Mouse (Mus musculus) spleen, postnatal 4 days (tissue): ENCODE measurements around the gene Cyp2u1.
"Not testable (repeated sequence)": the region's sequence is repeated elsewhere in the genome, so short reads cannot be mapped to it uniquely, and the experiment has no call there.

ENCODE experiments used
- DNase-seq, 2 experiments: peaks; one replicate each; pipeline ENCODE4 v3.0.0; 2022; ENCODE audit warnings: low spot score in 2 of 2

Gene Cyp2u1

DNA sequence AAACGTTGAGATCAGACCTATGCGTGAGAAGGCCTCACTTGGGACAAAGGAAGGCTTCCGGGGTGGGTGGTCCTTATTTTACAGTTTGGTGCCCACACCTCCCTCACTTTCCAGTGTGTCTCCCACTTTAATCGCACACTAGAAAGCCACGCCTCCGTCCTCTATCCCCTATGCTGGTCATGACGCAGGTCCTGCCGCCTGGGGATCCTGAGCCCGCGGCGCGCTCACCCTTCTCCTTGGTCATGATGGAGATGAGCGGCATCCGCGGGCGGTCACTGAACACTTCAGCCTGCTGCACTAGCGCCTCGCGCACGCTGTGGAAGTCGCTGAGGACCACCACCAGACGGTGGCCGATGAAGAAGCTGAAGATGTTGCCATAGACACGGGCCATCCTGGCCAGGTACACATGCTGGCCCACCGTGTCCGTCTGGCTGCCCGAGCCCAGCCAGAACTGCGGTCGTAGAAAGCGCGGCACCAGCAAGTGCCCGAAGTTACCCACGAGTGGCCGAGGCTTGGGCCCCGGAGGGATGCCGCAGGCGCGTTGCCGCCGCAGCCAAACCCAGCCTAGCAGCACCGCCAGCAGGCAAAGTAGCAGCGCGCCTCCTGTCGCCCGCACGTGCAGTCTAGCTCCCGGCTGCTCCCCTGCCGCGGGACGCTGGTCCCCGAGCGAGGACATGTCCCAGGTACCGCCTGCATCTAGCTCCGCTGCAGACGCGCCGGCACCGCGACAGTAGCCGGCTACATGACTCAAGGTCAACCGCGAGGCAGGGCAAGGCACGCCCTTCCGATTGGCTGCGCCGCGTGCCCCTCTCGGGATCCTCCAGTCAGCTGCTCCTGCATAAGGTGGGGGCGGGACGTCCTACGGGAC is at the start of gene Cyp2u1:
TSS of gene Cyp2u1 (minus strand) at position 776 of the 868 bp plus-strand sequence.
- peak; percentile 75 to 87 for DNase-seq

- no peak for DNase-seq
Observed at GRCm38 (mm10) chr3:131350539-131350938, 47.5 kb upstream of the Cyp2u1 start.

- no peak for DNase-seq
Observed at GRCm38 (mm10) chr3:131349013-131349412, 46.0 kb upstream of the Cyp2u1 start.

DNA sequence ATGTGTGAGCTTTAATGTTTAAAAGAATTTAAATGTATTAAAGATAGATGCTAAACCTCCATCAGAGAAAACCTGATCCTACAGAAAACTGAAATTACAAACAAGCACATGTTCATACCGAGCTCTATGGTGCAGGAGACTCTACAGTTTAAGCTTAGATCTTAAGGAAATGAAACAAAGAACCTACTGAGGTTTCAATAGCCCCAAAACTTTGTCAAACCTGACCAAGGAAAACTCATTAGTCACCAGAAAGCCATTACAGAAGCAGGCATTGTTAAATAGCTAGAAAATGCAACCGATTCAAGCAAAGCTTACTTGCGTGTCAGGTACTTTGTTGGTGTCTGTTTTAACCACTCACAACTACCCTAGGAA is 45.5 kb upstream of the Cyp2u1 start:
- no peak for DNase-seq

- DNase-seq = no peak
Observed at GRCm38 (mm10) chr3:131347831-131348578, 45.0 kb upstream of the Cyp2u1 start.

DNA sequence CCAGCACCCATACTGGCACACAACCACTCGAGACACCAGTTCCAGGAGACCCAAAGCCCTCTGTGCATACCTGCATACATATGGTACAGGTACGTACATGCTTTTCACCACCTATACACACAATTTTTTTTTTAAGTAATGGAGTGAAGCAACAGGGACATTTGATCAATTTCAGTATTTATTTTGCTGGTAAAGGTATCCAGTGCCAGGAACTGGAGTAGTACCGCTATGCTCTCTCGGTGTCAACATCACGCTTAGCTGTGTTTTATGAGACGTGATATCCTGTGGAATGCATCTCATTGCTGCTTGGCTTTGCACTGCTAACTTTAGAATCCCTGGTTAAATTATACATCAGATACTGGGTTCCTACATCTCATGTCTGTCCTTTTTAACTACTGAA is 42.9 kb upstream of the Cyp2u1 start:
- DNase-seq = no peak

DNA sequence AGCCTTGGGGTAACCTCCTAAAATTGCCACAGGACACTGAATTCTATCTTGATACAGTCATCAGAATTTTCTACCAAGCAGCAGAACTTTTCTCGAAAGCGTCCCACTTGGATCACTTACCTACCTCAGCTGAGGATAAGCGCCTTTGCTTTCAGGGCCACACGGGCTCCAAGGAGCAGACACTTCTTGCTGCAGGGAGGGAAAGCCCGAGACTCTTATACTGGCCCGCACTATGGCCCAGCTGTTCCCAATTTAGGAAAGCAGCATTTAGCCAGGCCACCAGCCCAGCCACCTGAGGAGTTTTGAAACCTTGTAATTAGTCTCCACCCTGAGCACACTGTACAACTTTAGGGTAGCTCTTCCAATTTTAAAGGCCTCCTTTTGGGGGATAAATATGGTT is 40.3 kb upstream of the Cyp2u1 start:
- DNase-seq = no peak

DNA sequence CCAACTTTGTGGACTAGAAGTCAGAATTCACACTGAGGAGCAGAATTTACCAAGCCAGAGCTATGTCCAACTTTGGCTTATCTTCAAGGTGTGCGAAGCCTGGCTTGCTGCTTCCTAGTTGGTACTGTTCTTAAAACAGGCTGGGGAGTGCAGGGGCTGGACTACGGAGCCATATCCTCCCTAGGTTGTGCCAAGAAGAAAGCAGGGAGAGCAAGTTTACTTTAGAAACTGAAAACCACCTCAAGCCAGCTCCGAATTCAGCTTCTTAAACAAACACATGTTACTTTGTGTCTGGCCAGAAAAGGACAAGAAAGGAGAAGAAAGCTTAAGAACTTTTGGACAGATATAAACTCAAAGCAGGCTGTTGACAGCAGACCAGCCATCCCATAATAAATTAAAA is 37.9 kb upstream of the Cyp2u1 start:
- DNase-seq = no peak

DNA sequence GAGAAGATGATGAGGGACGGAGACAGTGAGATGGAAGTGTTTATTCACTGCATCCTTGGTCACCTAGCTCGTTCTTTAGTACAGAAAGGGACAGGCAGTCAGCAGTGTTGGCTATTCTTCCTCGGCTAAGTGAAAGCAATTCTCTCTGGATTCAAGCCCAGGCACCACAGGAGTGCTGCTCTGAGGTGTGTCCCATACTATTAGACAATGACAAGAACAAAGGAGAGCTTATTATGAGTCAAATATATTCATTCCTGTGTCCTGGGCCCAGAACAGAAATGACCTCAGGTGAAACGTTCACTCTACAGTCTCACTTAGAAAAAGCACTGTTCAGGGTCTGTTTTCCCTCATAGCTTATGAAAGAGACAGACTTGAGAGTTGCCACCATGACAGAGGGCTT is 36.3 kb upstream of the Cyp2u1 start:
- no peak for DNase-seq

DNA sequence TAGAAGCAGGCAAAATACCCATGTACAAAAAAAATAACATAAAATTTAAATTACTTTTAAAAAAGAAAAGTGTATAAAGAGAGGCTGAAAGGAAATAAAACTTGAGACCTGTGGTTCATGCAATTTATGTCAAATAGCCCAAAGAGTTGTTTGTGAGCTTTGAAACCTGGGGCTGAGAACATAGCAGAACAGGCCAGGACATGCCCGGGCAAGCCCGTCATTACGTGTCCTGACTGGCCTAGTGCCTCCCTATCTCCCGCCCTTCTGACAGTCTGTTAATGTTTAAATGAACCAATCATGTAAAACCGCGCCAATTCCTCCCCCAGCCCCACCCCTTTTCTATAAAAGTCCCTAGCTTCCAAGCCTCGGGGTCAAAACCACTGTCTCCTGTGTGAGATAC is 34.7 kb upstream of the Cyp2u1 start:
- DNase-seq = not testable (repeated sequence)

DNA sequence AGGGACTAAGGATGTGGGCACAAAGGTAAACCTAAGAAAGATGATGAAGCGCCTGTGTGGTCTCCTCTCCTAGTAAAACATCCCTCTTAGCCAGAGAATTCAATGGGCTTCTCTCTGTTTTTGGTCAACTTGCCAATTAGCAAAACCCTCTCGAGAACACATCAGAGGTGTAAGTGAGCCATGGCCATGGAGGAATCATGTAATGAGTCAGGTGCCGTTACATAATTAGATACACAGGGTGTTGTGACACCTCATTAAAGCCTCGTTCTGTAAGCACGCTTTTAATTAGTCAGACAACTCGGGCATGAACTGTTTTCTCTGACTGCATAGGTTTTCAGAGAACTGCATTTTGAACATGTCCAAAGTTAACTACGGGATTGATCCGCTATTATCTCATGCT is 33.6 kb upstream of the Cyp2u1 start:
- no peak for DNase-seq

- no peak for DNase-seq
Observed at GRCm38 (mm10) chr3:131335117-131335547, 32.1 kb upstream of the Cyp2u1 start.

DNA sequence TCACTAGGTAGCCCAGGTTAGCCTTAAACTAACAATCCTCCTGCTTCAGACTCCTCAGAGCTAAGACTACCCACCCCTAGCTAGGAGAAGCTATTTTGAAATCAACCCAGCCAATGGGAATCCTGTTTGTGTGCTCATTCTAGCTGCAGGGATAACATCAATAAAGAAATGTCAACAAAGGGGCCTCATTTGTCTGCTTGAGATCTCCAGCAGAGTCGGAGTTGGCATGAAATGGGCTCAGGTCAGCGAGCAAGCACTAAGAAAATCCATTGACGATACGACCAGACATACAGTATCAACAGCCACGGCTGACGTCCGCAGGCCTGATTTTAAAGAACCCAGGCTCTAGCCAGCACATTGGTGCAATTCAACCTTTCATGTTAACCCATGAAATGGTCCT is 24.2 kb upstream of the Cyp2u1 start:
- DNase-seq = no peak

GRCm38 (mm10) chr3:131326637-131327036 is 23.6 kb upstream of the Cyp2u1 start:
- DNase-seq = no peak

DNA sequence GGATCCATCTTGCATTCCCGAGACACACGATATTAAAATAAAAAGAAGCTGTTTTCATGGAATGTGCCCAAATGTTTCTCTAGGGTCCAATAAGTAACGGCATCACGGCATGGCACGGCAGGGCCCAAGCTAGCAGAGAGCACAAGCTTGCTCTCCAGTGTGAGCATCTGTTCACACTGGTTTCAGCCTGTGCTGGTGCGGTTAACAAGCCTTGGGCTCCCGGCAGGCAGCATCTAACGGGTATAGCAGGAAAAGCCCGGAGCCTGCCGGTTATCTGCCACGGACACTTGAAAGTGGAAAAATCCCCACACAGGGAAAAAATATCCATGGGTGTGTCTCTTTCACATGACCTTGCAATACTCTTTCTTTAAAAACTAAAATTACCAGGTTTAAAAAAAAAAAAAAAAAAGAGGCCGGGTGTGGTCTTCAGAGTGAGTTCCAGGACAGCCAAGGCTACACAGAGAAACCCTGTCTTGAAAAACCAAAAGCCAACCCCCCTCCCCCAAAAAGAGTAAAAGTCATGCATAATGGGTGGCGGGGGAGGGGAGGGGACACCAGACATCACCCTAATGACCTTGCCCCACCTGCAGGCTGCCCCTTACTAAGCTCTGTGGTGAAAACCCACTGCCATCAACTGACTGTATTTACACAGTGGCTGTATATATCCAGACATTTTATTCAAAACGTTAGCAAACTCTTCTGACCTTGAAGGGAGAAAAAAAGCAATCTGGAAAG is 19.2 kb upstream of the Cyp2u1 start:
- no peak for DNase-seq

- DNase-seq = peak; percentile 58 to 82
Observed at GRCm38 (mm10) chr3:131320184-131320583, 17.2 kb upstream of the Cyp2u1 start.

DNA sequence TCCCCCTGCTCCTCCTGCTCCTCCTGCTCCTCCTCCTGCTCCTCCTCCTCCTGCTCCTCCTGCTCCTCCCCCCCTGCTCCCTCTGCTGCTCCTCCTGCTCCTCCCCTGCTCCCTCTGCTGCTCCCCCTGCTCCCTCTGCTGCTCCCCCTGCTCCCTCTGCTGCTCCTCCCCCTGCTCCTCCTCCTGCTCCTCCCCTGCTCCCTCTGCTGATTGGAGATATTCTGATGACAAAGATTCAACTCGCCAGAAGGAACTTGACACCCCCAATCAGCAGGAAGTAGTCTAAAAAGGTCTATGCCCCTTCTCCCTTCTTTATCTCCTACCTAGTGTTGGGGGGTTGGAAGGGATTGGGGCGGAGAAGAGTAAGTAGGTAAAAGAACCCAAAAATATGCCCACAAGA is 15.2 kb upstream of the Cyp2u1 start:
- DNase-seq = no peak

DNA sequence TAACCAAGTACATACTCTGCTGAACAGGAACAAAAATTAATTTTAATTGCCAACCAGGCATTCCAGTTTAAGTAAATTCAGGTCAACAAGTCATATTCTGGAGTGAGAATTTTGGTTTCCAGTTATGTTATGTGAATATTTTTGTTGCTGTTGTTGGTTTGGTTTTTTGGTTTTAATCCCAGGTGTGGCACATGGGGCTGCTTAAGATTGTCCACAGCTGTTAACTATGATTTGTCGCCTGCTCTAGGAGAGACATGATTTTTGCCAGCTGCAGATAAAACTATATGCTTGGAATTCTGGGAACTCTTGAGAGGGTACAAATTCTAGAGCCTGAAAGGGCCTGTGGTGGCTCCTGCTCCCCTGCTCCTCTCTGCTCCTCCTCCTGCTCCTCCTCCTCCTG is 14.1 kb upstream of the Cyp2u1 start:
- DNase-seq = no peak

DNA sequence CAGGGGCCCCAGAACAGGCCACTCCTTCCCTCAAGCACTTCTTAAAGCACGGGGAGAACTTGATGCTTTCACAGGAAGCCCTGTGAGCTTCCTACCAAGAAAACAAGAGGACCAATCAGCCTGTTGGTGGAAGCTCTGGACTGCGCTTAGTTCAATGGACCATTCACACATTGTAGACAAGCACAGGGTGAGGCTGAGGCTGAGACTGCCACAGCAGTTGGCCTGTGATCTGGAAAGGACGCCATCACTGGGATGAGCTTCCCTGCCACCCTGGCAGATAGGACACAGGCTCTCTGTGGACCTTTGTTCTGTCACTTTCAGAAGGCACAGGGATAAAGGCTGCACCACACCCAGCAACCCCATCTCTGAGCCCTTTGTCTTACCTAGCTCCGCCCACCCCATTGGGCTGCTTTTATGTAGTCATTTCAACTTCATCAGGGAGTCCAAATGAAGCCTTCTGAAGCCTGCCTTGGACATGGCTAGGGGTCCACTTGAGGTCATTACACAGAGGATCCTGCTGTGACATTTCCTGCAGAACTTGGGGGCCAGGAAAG is 13.0 kb upstream of the Cyp2u1 start:
- no peak for DNase-seq

GRCm38 (mm10) chr3:131312340-131312739 is 9.3 kb upstream of the Cyp2u1 start:
- no peak for DNase-seq

DNA sequence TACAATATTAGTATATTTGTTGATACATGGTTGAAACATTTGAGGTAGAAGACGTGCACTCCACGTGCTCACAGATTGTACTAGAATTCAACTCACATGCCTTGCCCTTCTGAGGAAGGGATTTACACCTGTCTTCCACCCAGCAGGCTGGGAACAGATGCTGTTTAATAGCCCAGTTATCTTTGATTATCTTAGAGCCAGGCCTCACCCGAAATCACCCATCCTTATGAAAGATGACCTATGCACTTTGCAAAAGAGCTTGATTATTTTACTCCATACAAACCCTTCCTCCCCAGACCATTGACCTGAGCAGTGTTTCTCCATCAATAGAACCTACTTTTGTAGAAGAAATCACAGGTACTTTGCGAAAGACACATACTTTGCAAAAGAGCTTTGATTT is 7.5 kb upstream of the Cyp2u1 start:
- no peak for DNase-seq

DNA sequence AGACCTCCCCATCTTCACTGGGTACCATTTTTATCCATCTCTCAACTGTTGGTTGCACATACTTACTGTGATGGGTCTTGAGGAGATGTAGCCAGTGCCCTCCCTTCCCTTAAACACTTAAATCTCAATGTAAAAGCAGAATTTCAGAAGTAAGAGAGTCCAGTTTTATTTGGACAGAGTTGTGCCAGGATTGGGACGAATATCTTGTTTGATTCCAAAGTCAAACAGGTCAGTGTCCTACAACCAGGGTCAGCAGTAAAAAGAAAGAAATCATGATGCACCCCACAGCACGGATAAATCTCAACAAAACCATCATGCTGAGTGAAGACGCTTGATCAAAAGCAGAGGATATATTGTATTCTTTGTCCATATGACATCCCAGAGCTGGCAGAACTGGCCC is 4.8 kb upstream of the Cyp2u1 start:
- no peak for DNase-seq
